Mouse (Mus musculus): ENCODE results near the gene Tmem129. TPM values are rescaled to one million over a fixed set of nuclear protein-coding genes. Genes with fewer than 3 reads are reported as not detected.

Tmem129 gene
- polyA plus RNA-seq, 1 experiment from 2014 or later: 27.7 TPM

- no peaks in the 10 kb centered on the region for H3K9me3 ChIP-seq (replicated peaks)
- no peak for ATAC-seq (ENCODE audit: low FRiP score)
- no peak overlapping the region for H3K27ac ChIP-seq (replicated peaks)
- H3K27me3 ChIP-seq (replicated peaks): no peaks in the 10 kb centered on the region
- 67% methylated on average over 7 of the region's 7 CpGs for WGBS
- H3K36me3 ChIP-seq: peaks cover 27% of the 10 kb centered on the region
- no peak overlapping the region for H3K4me2 ChIP-seq
- H3K4me1 ChIP-seq: no peaks in the 10 kb centered on the region
- H3K4me3 ChIP-seq (replicated peaks): no peak overlapping the region
- no peak overlapping the region for H3K9ac ChIP-seq (replicated peaks)
These were observed 51.6 kb downstream of the Tmem129 start for GRCm38 (mm10) chr5:33606631-33607030.

- H3K27me3 ChIP-seq (replicated peaks): no peaks in the 10 kb centered on the region
- no peak overlapping the region for H3K9ac ChIP-seq (replicated peaks)
- H3K27ac ChIP-seq (replicated peaks): no peak overlapping the region
- H3K4me3 ChIP-seq (replicated peaks): no peak overlapping the region
- 85% methylated on average over 5 of the region's 5 CpGs for WGBS
- H3K36me3 ChIP-seq: peaks cover 25% of the 10 kb centered on the region
- H3K4me1 ChIP-seq: no peaks in the 10 kb centered on the region
- ATAC-seq (ENCODE audit: low FRiP score): no peak
- H3K9me3 ChIP-seq (replicated peaks): no peaks in the 10 kb centered on the region
- H3K4me2 ChIP-seq: no peak overlapping the region
These were observed 52.9 kb downstream of the Tmem129 start for GRCm38 (mm10) chr5:33605314-33605713.

Other genes with a start within 250 kb of the Tmem129 start
- gene Nkx1-1, start 224.4 kb downstream of the Tmem129 start, polyA plus RNA-seq (2015; fragmentation: Nextera tagmentation; extraction: Ambion mirVana): 0.40 and 0.79 TPM in 2 replicates
- 25.5 and 31.9 TPM in 2 replicates for gene Fam53a, start 28.8 kb downstream of the Tmem129 start, polyA plus RNA-seq (2015; fragmentation: Nextera tagmentation; extraction: Ambion mirVana)
- 0.59 and 0.83 TPM in 2 replicates for gene Gm9903, start 28.5 kb downstream of the Tmem129 start, polyA plus RNA-seq (2015; fragmentation: Nextera tagmentation; extraction: Ambion mirVana)
- 120 and 157 TPM in 2 replicates for gene Slbp, start 5.8 kb downstream of the Tmem129 start, polyA plus RNA-seq (2015; fragmentation: Nextera tagmentation; extraction: Ambion mirVana)
- 27.5 and 61.7 TPM in 2 replicates for gene Tacc3, start 288 bp downstream of the Tmem129 start, polyA plus RNA-seq (2015; fragmentation: Nextera tagmentation; extraction: Ambion mirVana)
- 36.0 and 43.6 TPM in 2 replicates for gene Fgfr3, start 63.3 kb upstream of the Tmem129 start, polyA plus RNA-seq (2015; fragmentation: Nextera tagmentation; extraction: Ambion mirVana)
- 68.3 and 72.4 TPM in 2 replicates for gene Letm1, start 124.4 kb upstream of the Tmem129 start, polyA plus RNA-seq (2015; fragmentation: Nextera tagmentation; extraction: Ambion mirVana)
- 56.7 and 61.8 TPM in 2 replicates for gene Nsd2, start 162.3 kb upstream of the Tmem129 start, polyA plus RNA-seq (2015; fragmentation: Nextera tagmentation; extraction: Ambion mirVana)

Data from neural tube, embryonic 15.5 days (tissue).